Mouse (Mus musculus) liver, embryonic 14.5 days (tissue): ENCODE results near the gene Nelfcd. TPM values are rescaled to one million over a fixed set of nuclear protein-coding genes. Genes with fewer than 3 reads are reported as not detected.

ENCODE experiments used
- ATAC-seq: fragments of 200-750 bp; cut with Nextera tagmentation; 2 replicates; pipeline ENCODE4 v1.8.0; 2017; ENCODE audit warnings: moderate number of reproducible peaks, mild to moderate bottlenecking, moderate library complexity; ENCODE audit not compliant: insufficient read depth
- DNase-seq, 3 experiments: peaks; one replicate each; pipeline ENCODE4 v3.0.0-alpha.2; 2012 to 2013; ENCODE audit warnings: low read depth in 3 of 3, low spot score in 3 of 3
- H3K27ac ChIP-seq: fragments of 300-500 bp; sonication (generic); 2 replicates; pipeline ENCODE4 v1.5.1; 2014; ENCODE audit warnings: moderate library complexity, mild to moderate bottlenecking, control low read depth, inconsistent platforms
- H3K27me3 ChIP-seq: fragments of 300-500 bp; sonication (generic); 2 replicates; pipeline ENCODE4 v1.6.1; 2014; ENCODE audit warnings: mild to moderate bottlenecking, low read length, moderate library complexity; ENCODE audit not compliant: control insufficient read depth, insufficient read depth
- H3K36me3 ChIP-seq: fragments of 300-500 bp; sonication (generic); replicated peaks from 2 replicates; pipeline ENCODE4 v1.6.1; 2014; ENCODE audit warnings: low read depth; ENCODE audit not compliant: control insufficient read depth, insufficient read depth
- H3K4me1 ChIP-seq, 2 experiments: fragments of 200-500 bp in 1 of 2; fragments of 300-500 bp in 1 of 2; sonication (generic) in 1 of 2; replicated peaks; 2 replicates each; pipeline ENCODE4 v1.6.1; 2012 to 2014; ENCODE audit warnings: antibody characterized with exemption in 1 of 2, inconsistent platforms in 1 of 2, low read length in 1 of 2; ENCODE audit not compliant: control insufficient read depth in 2 of 2, insufficient read depth in 2 of 2
- H3K4me2 ChIP-seq: fragments of 300-500 bp; sonication (generic); 2 replicates; pipeline ENCODE4 v1.6.1; 2014; ENCODE audit warnings: low read depth, mild to moderate bottlenecking, control low read depth, moderate library complexity
- H3K4me3 ChIP-seq, 2 experiments: fragments of 200-500 bp in 1 of 2; fragments of 300-500 bp in 1 of 2; sonication (generic) in 1 of 2; 2 replicates each; pipeline ENCODE4 v1.5.1; 2012 to 2014; ENCODE audit warnings: low read depth in 2 of 2, low read length in 2 of 2, mild to moderate bottlenecking in 2 of 2, control low read depth in 1 of 2, inconsistent platforms in 1 of 2, moderate library complexity in 1 of 2; ENCODE audit not compliant: insufficient read depth in 1 of 2
- H3K9ac ChIP-seq: fragments of 300-500 bp; sonication (generic); replicated peaks from 2 replicates; pipeline ENCODE4 v1.6.1; 2014; ENCODE audit warnings: mild to moderate bottlenecking, control low read depth, moderate library complexity
- H3K9me3 ChIP-seq: fragments of 300-500 bp; sonication (generic); 2 replicates; pipeline ENCODE4 v1.6.1; 2016; ENCODE audit warnings: low read length, mixed read lengths; ENCODE audit not compliant: control insufficient read depth
- CTCF ChIP-seq: IDR thresholded peaks from 2 replicates; pipeline ENCODE4 v1.5.1; 2016; ENCODE audit warnings: antibody characterized with exemption, low read depth, control low read depth
- EP300 ChIP-seq: IDR thresholded peaks from 2 replicates; pipeline ENCODE4 v1.6.1; 2016; ENCODE audit warnings: antibody characterized with exemption, low read depth
- WGBS: fragments of 180-500 bp; shearing (Covaris S2); extraction: QIAGEN DNeasy Blood & Tissue Kit; methylation state at CpG from one replicate; pipeline ENCODE4 v1.1.7; 2014; ENCODE audit not compliant: insufficient replicate concordance; 5-methylcytosine and 5-hydroxymethylcytosine counted together
- polyA plus RNA-seq, 2 experiments: library from polyadenylated mRNA; depleted of rRNA in 1 of 2; stranded (reverse) in 1 of 2; unstranded in 1 of 2; fragments of >200 nt; fragmentation: Nextera tagmentation in 1 of 2; extraction: Ambion mirVana in 1 of 2; gene quantifications; 2 replicates each; pipeline versions ENCODE4 v1.2.1 to v1.2.3; 2012 to 2014

Nelfcd gene
- polyA plus RNA-seq (2012; rRNA removed) (54.1 and 58.2 TPM in 2 replicates), polyA plus RNA-seq (2014; fragmentation: Nextera tagmentation; extraction: Ambion mirVana) (62.1 and 70.0 TPM in 2 replicates)

- peaks cover 3% of the 10 kb centered on the region; the same call in 1 of the 2 replicates for H3K36me3 ChIP-seq
- H3K9ac ChIP-seq = peak within 1 kb of the TSS; percentile 95
- ATAC-seq = peak; percentile 91
- under 1% methylated on average over 40 of the region's 40 CpGs for WGBS
- TF ChIP-seq CTCF (no peak), EP300 (no peak)
- no peaks in the 10 kb centered on the region for H3K27me3 ChIP-seq
- H3K4me3 ChIP-seq = peak within 1 kb of the TSS; percentile 75 to 94
- peak; percentile 90 to 97 (median 94) for DNase-seq
- H3K4me2 ChIP-seq = peak within 1 kb of the TSS; percentile 79
- no peaks in the 10 kb centered on the region for H3K9me3 ChIP-seq
- H3K27ac ChIP-seq = peak within 1 kb of the TSS; percentile 56
- peaks cover 7 to 12% of the 10 kb centered on the region in 2 experiments for H3K4me1 ChIP-seq
These were observed at the start of gene Nelfcd for GRCm38 (mm10) chr2:174415731-174416310. Gene Nelfcd (plus strand): TSS chr2:174415804.

- no peaks in the 10 kb centered on the region for H3K4me1 ChIP-seq
- 58% methylated on average over 10 of the region's 10 CpGs for WGBS
- no peak for ATAC-seq
These were observed 49.0 kb upstream of the Nelfcd start for GRCm38 (mm10) chr2:174366571-174366970.

GRCm38 (mm10) chr2:174381021-174381420, 34.6 kb upstream of the Nelfcd start:
- TF ChIP-seq EP300 = no peak
- TF ChIP-seq CTCF = no peak
- ATAC-seq (no peak), DNase-seq (no peak)
- Histone ChIP-seq H3K27ac (no peak overlapping the region), H3K4me3 (no peak overlapping the region), H3K4me1 (no peaks in the 10 kb centered on the region), H3K4me2 (no peak overlapping the region), H3K27me3 (no peaks in the 10 kb centered on the region), H3K9ac (no peak overlapping the region), H3K36me3 (no peaks in the 10 kb centered on the region), H3K9me3 (no peaks in the 10 kb centered on the region)
- WGBS = 76% methylated on average over 9 of the region's 9 CpGs

More at GRCm38 (mm10) chr2:174366571-174366970, 49.0 kb upstream of the Nelfcd start:
- no peak for DNase-seq
- Histone ChIP-seq H3K4me2 (no peak overlapping the region), H3K36me3 (no peaks in the 10 kb centered on the region), H3K4me3 (no peak overlapping the region), H3K27me3 (no peaks in the 10 kb centered on the region), H3K9ac (no peak overlapping the region), H3K9me3 (no peaks in the 10 kb centered on the region), H3K27ac (no peak overlapping the region)
- TF ChIP-seq CTCF = no peak
- TF ChIP-seq EP300 = no peak

GRCm38 (mm10) chr2:174391936-174392335, 23.7 kb upstream of the Nelfcd start:
- no peak overlapping the region for H3K4me2 ChIP-seq
- no peaks in the 10 kb centered on the region for H3K9me3 ChIP-seq
- H3K9ac ChIP-seq = no peak overlapping the region
- H3K27me3 ChIP-seq = no peaks in the 10 kb centered on the region
- DNase-seq = no peak
- no peaks in the 10 kb centered on the region for H3K36me3 ChIP-seq
- TF ChIP-seq EP300 (no peak), CTCF (no peak)
- 64% methylated on average over 3 of the region's 3 CpGs for WGBS
- no peak overlapping the region for H3K27ac ChIP-seq
- ATAC-seq = no peak
- H3K4me1 ChIP-seq = no peaks in the 10 kb centered on the region
- H3K4me3 ChIP-seq = no peak overlapping the region

- 58% methylated on average over 9 of the region's 9 CpGs for WGBS
- Histone ChIP-seq H3K9me3 (no peaks in the 10 kb centered on the region), H3K4me2 (no peak overlapping the region), H3K36me3 (no peaks in the 10 kb centered on the region), H3K9ac (no peak overlapping the region), H3K27me3 (no peaks in the 10 kb centered on the region), H3K27ac (no peak overlapping the region), H3K4me3 (no peak overlapping the region), H3K4me1 (no peaks in the 10 kb centered on the region)
- DNase-seq (no peak), ATAC-seq (no peak)
- TF ChIP-seq CTCF (no peak), EP300 (no peak)
These were observed 23.1 kb upstream of the Nelfcd start for GRCm38 (mm10) chr2:174392554-174392953.
